Mouse (Mus musculus): Measurements from ENCODE around the gene Zscan22. TPM values are rescaled to one million over a fixed set of nuclear protein-coding genes. Genes with fewer than 3 reads are reported as not detected.

The Zscan22 gene
- polyA plus RNA-seq, 1 experiment from 2014 or later, result 4.6 TPM

Other genes starting within 250 kb of the Zscan22 start
- not detected in 2 replicates for gene Vmn2r55, start 212.8 kb upstream of the Zscan22 start, polyA plus RNA-seq (2015; fragmentation: Nextera tagmentation; extraction: Ambion mirVana)
- gene Vmn2r56, start 162.8 kb upstream of the Zscan22 start, polyA plus RNA-seq (2015; fragmentation: Nextera tagmentation; extraction: Ambion mirVana), result not detected in 2 replicates
- 0.48 and 0.75 TPM in 2 replicates for gene Zscan18, start 94.2 kb upstream of the Zscan22 start, polyA plus RNA-seq (2015; fragmentation: Nextera tagmentation; extraction: Ambion mirVana)
- gene Zfp329, start 79.0 kb upstream of the Zscan22 start, polyA plus RNA-seq (2015; fragmentation: Nextera tagmentation; extraction: Ambion mirVana), result 2.6 and 3.0 TPM in 2 replicates
- 11.7 and 14.0 TPM in 2 replicates for gene Zfp110, start 63.1 kb upstream of the Zscan22 start, polyA plus RNA-seq (2015; fragmentation: Nextera tagmentation; extraction: Ambion mirVana)
- gene Zfp128, start 16.6 kb upstream of the Zscan22 start, polyA plus RNA-seq (2015; fragmentation: Nextera tagmentation; extraction: Ambion mirVana), result 0.66 TPM in 2 replicates
- 724 and 893 TPM in 2 replicates for gene Rps5, start 24.5 kb downstream of the Zscan22 start, polyA plus RNA-seq (2015; fragmentation: Nextera tagmentation; extraction: Ambion mirVana)
- 0.16 and 0.24 TPM in 2 replicates for gene Rnf225, start 29.6 kb downstream of the Zscan22 start, polyA plus RNA-seq (2015; fragmentation: Nextera tagmentation; extraction: Ambion mirVana)
- gene Zfp324, start 68.0 kb downstream of the Zscan22 start, polyA plus RNA-seq (2015; fragmentation: Nextera tagmentation; extraction: Ambion mirVana), result 3.3 and 3.6 TPM in 2 replicates
- gene Zfp446, start 80.0 kb downstream of the Zscan22 start, polyA plus RNA-seq (2015; fragmentation: Nextera tagmentation; extraction: Ambion mirVana), result 2.9 and 3.6 TPM in 2 replicates
- 4.5 and 4.9 TPM in 2 replicates for gene Slc27a5, start 100.4 kb downstream of the Zscan22 start, polyA plus RNA-seq (2015; fragmentation: Nextera tagmentation; extraction: Ambion mirVana)
- gene Trim28, start 101.3 kb downstream of the Zscan22 start, polyA plus RNA-seq (2015; fragmentation: Nextera tagmentation; extraction: Ambion mirVana), result 92.3 and 102 TPM in 2 replicates
- 14.4 and 17.3 TPM in 2 replicates for gene Zbtb45, start 112.2 kb downstream of the Zscan22 start, polyA plus RNA-seq (2015; fragmentation: Nextera tagmentation; extraction: Ambion mirVana)
- 127 and 130 TPM in 2 replicates for gene Chmp2a, start 137.0 kb downstream of the Zscan22 start, polyA plus RNA-seq (2015; fragmentation: Nextera tagmentation; extraction: Ambion mirVana)
- 70.0 and 80.8 TPM in 2 replicates for gene Ube2m, start 140.5 kb downstream of the Zscan22 start, polyA plus RNA-seq (2015; fragmentation: Nextera tagmentation; extraction: Ambion mirVana)
- 0.45 and 0.52 TPM in 2 replicates for gene Mzf1, start 156.9 kb downstream of the Zscan22 start, polyA plus RNA-seq (2015; fragmentation: Nextera tagmentation; extraction: Ambion mirVana)
- not detected in 2 replicates for gene Vmn1r85, start 197.4 kb downstream of the Zscan22 start, polyA plus RNA-seq (2015; fragmentation: Nextera tagmentation; extraction: Ambion mirVana)
- gene Vmn1r86, start 222.1 kb downstream of the Zscan22 start, polyA plus RNA-seq (2015; fragmentation: Nextera tagmentation; extraction: Ambion mirVana), result not detected in 2 replicates
- not detected in 2 replicates for gene Vmn1r87, start 242.3 kb downstream of the Zscan22 start, polyA plus RNA-seq (2015; fragmentation: Nextera tagmentation; extraction: Ambion mirVana)

All from liver, embryonic 13.5 days (tissue).